Mouse (Mus musculus): ENCODE results near the gene Msh2. TPM values are rescaled to one million over a fixed set of nuclear protein-coding genes. Genes with fewer than 3 reads are reported as not detected.

The Msh2 gene
- polyA plus RNA-seq, 1 experiment from 2014 or later = 35.7 TPM

- no peak overlapping the region for H3K27ac ChIP-seq (ENCODE audit: low read depth, low read length)
- no peaks in the 10 kb centered on the region for H3K27me3 ChIP-seq (ENCODE audit: control insufficient read depth, insufficient read depth, low read length)
- no peaks in the 10 kb centered on the region for H3K9me3 ChIP-seq (replicated peaks; ENCODE audit: control insufficient read depth, low read length)
- no peak overlapping the region for H3K4me3 ChIP-seq (ENCODE audit: low read depth, low read length)
- H3K4me2 ChIP-seq = no peak overlapping the region
- WGBS (ENCODE audit: insufficient replicate concordance) = 90% methylated on average over 5 of the region's 5 CpGs
- no peaks in the 10 kb centered on the region for H3K4me1 ChIP-seq (ENCODE audit: control insufficient read depth, insufficient read depth, low read length)
- H3K9ac ChIP-seq (ENCODE audit: low read depth, low read length) = no peak overlapping the region
- ATAC-seq (replicated peaks; ENCODE audit: insufficient number of reproducible peaks, low FRiP score, low TSS enrichment) = no peak
- H3K36me3 ChIP-seq (ENCODE audit: control insufficient read depth, insufficient read depth, low read length) = peaks cover 2% of the 10 kb centered on the region; the same call in 1 of the 2 replicates
Measured at GRCm38 (mm10) chr17:87691958-87692357, 19.8 kb downstream of the Msh2 start.

GRCm38 (mm10) chr17:87695874-87696465 is 23.8 kb downstream of the Msh2 start:
- Histone ChIP-seq H3K9me3 (replicated peaks; ENCODE audit: control insufficient read depth, low read length) (no peaks in the 10 kb centered on the region), H3K9ac (ENCODE audit: low read depth, low read length) (no peak overlapping the region), H3K27me3 (ENCODE audit: control insufficient read depth, insufficient read depth, low read length) (no peaks in the 10 kb centered on the region), H3K36me3 (ENCODE audit: control insufficient read depth, insufficient read depth, low read length) (no peaks in the 10 kb centered on the region), H3K4me1 (ENCODE audit: control insufficient read depth, insufficient read depth, low read length) (no peaks in the 10 kb centered on the region), H3K4me3 (ENCODE audit: low read depth, low read length) (no peak overlapping the region), H3K27ac (ENCODE audit: low read depth, low read length) (no peak overlapping the region), H3K4me2 (no peak overlapping the region)
- no peak for ATAC-seq (replicated peaks; ENCODE audit: insufficient number of reproducible peaks, low FRiP score, low TSS enrichment)
- WGBS (ENCODE audit: insufficient replicate concordance) = 90% methylated on average over 11 of the region's 11 CpGs

GRCm38 (mm10) chr17:87696814-87697213 is 24.7 kb downstream of the Msh2 start:
- Histone ChIP-seq H3K9ac (ENCODE audit: low read depth, low read length) (no peak overlapping the region), H3K27me3 (ENCODE audit: control insufficient read depth, insufficient read depth, low read length) (no peaks in the 10 kb centered on the region), H3K4me1 (ENCODE audit: control insufficient read depth, insufficient read depth, low read length) (no peaks in the 10 kb centered on the region), H3K9me3 (replicated peaks; ENCODE audit: control insufficient read depth, low read length) (no peaks in the 10 kb centered on the region), H3K27ac (ENCODE audit: low read depth, low read length) (no peak overlapping the region), H3K4me2 (no peak overlapping the region), H3K4me3 (ENCODE audit: low read depth, low read length) (no peak overlapping the region), H3K36me3 (ENCODE audit: control insufficient read depth, insufficient read depth, low read length) (no peaks in the 10 kb centered on the region)
- WGBS (ENCODE audit: insufficient replicate concordance) = 82% methylated on average over 6 of the region's 6 CpGs
- ATAC-seq (replicated peaks; ENCODE audit: insufficient number of reproducible peaks, low FRiP score, low TSS enrichment) = no peak

- Histone ChIP-seq H3K4me3 (ENCODE audit: low read depth, low read length) (no peak overlapping the region), H3K4me1 (ENCODE audit: control insufficient read depth, insufficient read depth, low read length) (no peaks in the 10 kb centered on the region), H3K27me3 (ENCODE audit: control insufficient read depth, insufficient read depth, low read length) (no peaks in the 10 kb centered on the region), H3K9me3 (replicated peaks; ENCODE audit: control insufficient read depth, low read length) (no peaks in the 10 kb centered on the region), H3K36me3 (ENCODE audit: control insufficient read depth, insufficient read depth, low read length) (no peaks in the 10 kb centered on the region), H3K9ac (ENCODE audit: low read depth, low read length) (no peak overlapping the region), H3K4me2 (no peak overlapping the region), H3K27ac (ENCODE audit: low read depth, low read length) (no peak overlapping the region)
- no peak; the same call in 1 of the 2 replicates for ATAC-seq (replicated peaks; ENCODE audit: insufficient number of reproducible peaks, low FRiP score, low TSS enrichment)
- WGBS (ENCODE audit: insufficient replicate concordance) = 78% methylated on average over 16 of the region's 16 CpGs
Measured at GRCm38 (mm10) chr17:87698996-87699765, 27.1 kb downstream of the Msh2 start.

- no peaks in the 10 kb centered on the region for H3K36me3 ChIP-seq (ENCODE audit: control insufficient read depth, insufficient read depth, low read length)
- no peak overlapping the region for H3K9ac ChIP-seq (ENCODE audit: low read depth, low read length)
- WGBS (ENCODE audit: insufficient replicate concordance) = 85% methylated on average over 8 of the region's 8 CpGs
Measured at GRCm38 (mm10) chr17:87700101-87700500, 28.0 kb downstream of the Msh2 start.

GRCm38 (mm10) chr17:87724727-87725126 is 52.6 kb downstream of the Msh2 start:
- H3K36me3 ChIP-seq (ENCODE audit: control insufficient read depth, insufficient read depth, low read length) = peaks cover 8% of the 10 kb centered on the region
- H3K27me3 ChIP-seq (ENCODE audit: control insufficient read depth, insufficient read depth, low read length) = no peaks in the 10 kb centered on the region
- no peak overlapping the region for H3K9ac ChIP-seq (ENCODE audit: low read depth, low read length)
- ATAC-seq (replicated peaks; ENCODE audit: insufficient number of reproducible peaks, low FRiP score, low TSS enrichment) = no peak
- H3K4me1 ChIP-seq (ENCODE audit: control insufficient read depth, insufficient read depth, low read length) = no peaks in the 10 kb centered on the region
- H3K4me3 ChIP-seq (ENCODE audit: low read depth, low read length) = no peak overlapping the region
- no peaks in the 10 kb centered on the region for H3K9me3 ChIP-seq (replicated peaks; ENCODE audit: control insufficient read depth, low read length)
- H3K4me2 ChIP-seq = no peak overlapping the region
- WGBS (ENCODE audit: insufficient replicate concordance) = 90% methylated on average over 7 of the region's 7 CpGs
- H3K27ac ChIP-seq (ENCODE audit: low read depth, low read length) = no peak overlapping the region

More at GRCm38 (mm10) chr17:87700101-87700500, 28.0 kb downstream of the Msh2 start:
- Histone ChIP-seq H3K4me3 (ENCODE audit: low read depth, low read length) (no peak overlapping the region), H3K27ac (ENCODE audit: low read depth, low read length) (no peak overlapping the region), H3K9me3 (replicated peaks; ENCODE audit: control insufficient read depth, low read length) (no peaks in the 10 kb centered on the region), H3K4me2 (no peak overlapping the region), H3K4me1 (ENCODE audit: control insufficient read depth, insufficient read depth, low read length) (no peaks in the 10 kb centered on the region), H3K27me3 (ENCODE audit: control insufficient read depth, insufficient read depth, low read length) (no peaks in the 10 kb centered on the region)
- no peak for ATAC-seq (replicated peaks; ENCODE audit: insufficient number of reproducible peaks, low FRiP score, low TSS enrichment)

- no peak overlapping the region for H3K4me2 ChIP-seq
- no peak for ATAC-seq (replicated peaks; ENCODE audit: insufficient number of reproducible peaks, low FRiP score, low TSS enrichment)
- no peak overlapping the region for H3K4me3 ChIP-seq (ENCODE audit: low read depth, low read length)
- H3K9ac ChIP-seq (ENCODE audit: low read depth, low read length) = no peak overlapping the region
- no peaks in the 10 kb centered on the region for H3K4me1 ChIP-seq (ENCODE audit: control insufficient read depth, insufficient read depth, low read length)
- peaks cover 5% of the 10 kb centered on the region for H3K36me3 ChIP-seq (ENCODE audit: control insufficient read depth, insufficient read depth, low read length)
- 91% methylated on average over 12 of the region's 12 CpGs for WGBS (ENCODE audit: insufficient replicate concordance)
- no peaks in the 10 kb centered on the region for H3K27me3 ChIP-seq (ENCODE audit: control insufficient read depth, insufficient read depth, low read length)
- no peak overlapping the region for H3K27ac ChIP-seq (ENCODE audit: low read depth, low read length)
- H3K9me3 ChIP-seq (replicated peaks; ENCODE audit: control insufficient read depth, low read length) = no peaks in the 10 kb centered on the region
Measured at GRCm38 (mm10) chr17:87726489-87727356, 54.6 kb downstream of the Msh2 start.

GRCm38 (mm10) chr17:87731962-87732361 is 59.8 kb downstream of the Msh2 start:
- Histone ChIP-seq H3K9me3 (replicated peaks; ENCODE audit: control insufficient read depth, low read length) (no peaks in the 10 kb centered on the region), H3K4me3 (ENCODE audit: low read depth, low read length) (no peak overlapping the region), H3K27me3 (ENCODE audit: control insufficient read depth, insufficient read depth, low read length) (no peaks in the 10 kb centered on the region), H3K4me2 (no peak overlapping the region), H3K9ac (ENCODE audit: low read depth, low read length) (no peak overlapping the region), H3K27ac (ENCODE audit: low read depth, low read length) (no peak overlapping the region), H3K36me3 (ENCODE audit: control insufficient read depth, insufficient read depth, low read length) (no peaks in the 10 kb centered on the region), H3K4me1 (ENCODE audit: control insufficient read depth, insufficient read depth, low read length) (no peaks in the 10 kb centered on the region)
- ATAC-seq (replicated peaks; ENCODE audit: insufficient number of reproducible peaks, low FRiP score, low TSS enrichment) = no peak
- WGBS (ENCODE audit: insufficient replicate concordance) = 74% methylated on average over 4 of the region's 4 CpGs

All from heart, embryonic 11.5 days (tissue).